Mouse (Mus musculus): ENCODE measurements around the gene Mme. TPM values are rescaled to one million over a fixed set of nuclear protein-coding genes. Genes with fewer than 3 reads are reported as not detected.

The Mme gene
- 90.3 TPM for polyA plus RNA-seq (2014; fragmentation: Illumina TruSeq; extraction: RNeasy Lipid Tissue Mini Kit (QIAGEN cat#74804))

GRCm38 (mm10) chr3:63241099-63241587 lies at the start of gene Mme:
Gene Mme, plus strand, starts transcription at chr3:63241537.

Other genes with a start within 250 kb of the Mme start
- not detected for gene Gm34302, start 242.3 kb downstream of the Mme start, polyA plus RNA-seq (2014; fragmentation: Illumina TruSeq; extraction: RNeasy Lipid Tissue Mini Kit (QIAGEN cat#74804))